Mouse (Mus musculus): ENCODE results near the gene Chst8. TPM values are rescaled to one million over a fixed set of nuclear protein-coding genes. Genes with fewer than 3 reads are reported as not detected.

Chst8 gene
- polyA plus RNA-seq, 2 experiments = 0.80 to 1.3 TPM

DNA sequence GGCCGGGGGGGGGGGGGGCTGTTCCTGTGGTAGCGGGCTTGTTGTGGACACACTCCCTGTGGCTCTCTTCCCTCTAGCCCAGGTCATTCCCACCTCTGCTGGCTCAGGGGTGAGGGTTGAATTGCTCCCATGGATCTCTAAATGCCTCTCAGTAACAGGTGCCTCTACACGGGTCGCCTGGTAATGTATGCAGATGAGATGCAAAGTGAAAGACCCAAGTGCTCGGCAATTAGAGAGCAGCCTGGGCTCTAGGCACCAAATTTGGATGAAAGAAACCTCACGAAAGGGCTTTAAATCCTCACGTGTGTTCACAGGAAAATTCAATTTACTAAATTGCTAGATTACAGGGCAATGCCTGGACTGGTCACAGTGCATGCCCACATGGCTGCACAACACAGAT is 126.7 kb downstream of the Chst8 start:
- Histone ChIP-seq H3K9me3 (ENCODE audit: control insufficient read depth, low read length) (no peaks in the 10 kb centered on the region), H3K36me3 (ENCODE audit: control insufficient read depth, insufficient read depth, low read length) (no peaks in the 10 kb centered on the region), H3K9ac (ENCODE audit: low read depth, low read length, severe bottlenecking) (no peak overlapping the region), H3K27ac (replicated peaks; ENCODE audit: low read depth, low read length) (no peak overlapping the region), H3K4me3 (replicated peaks; ENCODE audit: low read length) (no peak overlapping the region), H3K27me3 (ENCODE audit: control insufficient read depth, insufficient read depth, low read length) (no peaks in the 10 kb centered on the region; the same call in 1 of the 2 replicates), H3K4me2 (replicated peaks; ENCODE audit: low read depth, low read length, severe bottlenecking) (no peak overlapping the region), H3K4me1 (ENCODE audit: control insufficient read depth, insufficient read depth, low read length) (0 out of 2 replicates have a peak, but pooled peaks cover 3% of the 10 kb centered on the region)
- WGBS = 39% methylated on average over 7 of the region's 7 CpGs
- ATAC-seq (ENCODE audit: low FRiP score, low read depth) (no peak), DNase-seq (ENCODE audit: low spot score) (no peak)
- TF ChIP-seq POLR2A (IDR thresholded peaks at IDR 0.05; ENCODE audit: borderline replicate concordance, extremely low read depth, insufficient read depth, insufficient read length) = no peak

DNA sequence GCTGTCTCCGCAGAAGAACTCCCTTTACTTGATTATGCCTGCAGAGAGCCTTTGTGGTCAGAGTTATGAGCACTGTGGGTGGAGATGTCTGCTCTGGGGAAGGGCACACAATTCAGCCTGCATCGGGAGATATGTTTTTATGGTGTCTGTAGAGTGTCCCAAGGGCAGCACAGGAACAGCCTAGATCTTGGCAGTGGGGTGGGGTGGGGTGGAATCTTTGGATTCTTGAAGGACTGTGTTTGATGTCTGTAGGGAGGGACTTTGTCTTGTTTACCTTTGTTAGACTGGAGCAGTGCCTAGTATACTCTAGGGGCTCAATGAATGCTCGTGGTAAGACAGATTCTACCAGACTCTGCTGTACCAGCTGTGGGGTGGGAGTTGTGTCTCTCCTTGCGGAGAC is 127.3 kb downstream of the Chst8 start:
- no peak overlapping the region for H3K4me2 ChIP-seq (replicated peaks; ENCODE audit: low read depth, low read length, severe bottlenecking)
- H3K9ac ChIP-seq (ENCODE audit: low read depth, low read length, severe bottlenecking) = no peak overlapping the region
- H3K27ac ChIP-seq (replicated peaks; ENCODE audit: low read depth, low read length) = no peak overlapping the region
- 0 out of 2 replicates have a peak, but pooled peaks cover 3% of the 10 kb centered on the region for H3K4me1 ChIP-seq (ENCODE audit: control insufficient read depth, insufficient read depth, low read length)
- WGBS = 69% methylated on average over 4 of the region's 4 CpGs
- no peaks in the 10 kb centered on the region; the same call in 1 of the 2 replicates for H3K27me3 ChIP-seq (ENCODE audit: control insufficient read depth, insufficient read depth, low read length)
- TF ChIP-seq POLR2A (IDR thresholded peaks at IDR 0.05; ENCODE audit: borderline replicate concordance, extremely low read depth, insufficient read depth, insufficient read length) = no peak
- H3K4me3 ChIP-seq (replicated peaks; ENCODE audit: low read length) = no peak overlapping the region
- ATAC-seq (ENCODE audit: low FRiP score, low read depth) = no peak
- H3K9me3 ChIP-seq (ENCODE audit: control insufficient read depth, low read length) = no peaks in the 10 kb centered on the region
- no peaks in the 10 kb centered on the region for H3K36me3 ChIP-seq (ENCODE audit: control insufficient read depth, insufficient read depth, low read length)
- no peak for DNase-seq (ENCODE audit: low spot score)

GRCm38 (mm10) chr7:34680771-34681421 is 131.6 kb downstream of the Chst8 start:
- no peak for ATAC-seq (ENCODE audit: low FRiP score, low read depth)
- Histone ChIP-seq H3K4me1 (ENCODE audit: control insufficient read depth, insufficient read depth, low read length) (peaks cover 1% of the 10 kb centered on the region), H3K4me2 (replicated peaks; ENCODE audit: low read depth, low read length, severe bottlenecking) (no peak overlapping the region), H3K9me3 (ENCODE audit: control insufficient read depth, low read length) (no peaks in the 10 kb centered on the region), H3K9ac (ENCODE audit: low read depth, low read length, severe bottlenecking) (no peak overlapping the region), H3K4me3 (replicated peaks; ENCODE audit: low read length) (no peak overlapping the region), H3K36me3 (ENCODE audit: control insufficient read depth, insufficient read depth, low read length) (no peaks in the 10 kb centered on the region), H3K27ac (replicated peaks; ENCODE audit: low read depth, low read length) (no peak overlapping the region), H3K27me3 (ENCODE audit: control insufficient read depth, insufficient read depth, low read length) (peaks cover 2% of the 10 kb centered on the region)
- 34% methylated on average over 15 of the region's 15 CpGs for WGBS
- no peak for DNase-seq (ENCODE audit: low spot score)
- TF ChIP-seq POLR2A (IDR thresholded peaks at IDR 0.05; ENCODE audit: borderline replicate concordance, extremely low read depth, insufficient read depth, insufficient read length) = no peak

DNA sequence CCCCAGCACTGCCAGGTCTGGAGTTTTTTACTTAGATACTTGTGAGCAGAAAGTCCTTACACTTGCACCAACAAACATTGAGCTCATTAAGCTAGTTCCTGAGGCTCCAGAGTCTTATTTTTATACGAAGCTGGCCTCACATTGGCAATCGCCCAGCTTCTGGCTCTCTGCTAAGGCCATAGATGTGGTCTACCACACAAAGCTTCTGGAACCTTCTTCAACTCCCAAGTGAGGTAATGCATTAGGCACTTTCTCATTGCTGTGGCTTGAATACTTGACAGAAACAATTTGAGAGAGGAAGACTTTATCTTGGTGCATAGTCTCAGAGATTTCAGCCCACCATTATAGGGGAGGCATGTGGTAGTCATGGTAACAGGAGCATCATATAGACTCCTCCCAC is 132.6 kb downstream of the Chst8 start:
- TF ChIP-seq POLR2A (IDR thresholded peaks at IDR 0.05; ENCODE audit: borderline replicate concordance, extremely low read depth, insufficient read depth, insufficient read length) = no peak
- no peak for ATAC-seq (ENCODE audit: low FRiP score, low read depth)

DNA sequence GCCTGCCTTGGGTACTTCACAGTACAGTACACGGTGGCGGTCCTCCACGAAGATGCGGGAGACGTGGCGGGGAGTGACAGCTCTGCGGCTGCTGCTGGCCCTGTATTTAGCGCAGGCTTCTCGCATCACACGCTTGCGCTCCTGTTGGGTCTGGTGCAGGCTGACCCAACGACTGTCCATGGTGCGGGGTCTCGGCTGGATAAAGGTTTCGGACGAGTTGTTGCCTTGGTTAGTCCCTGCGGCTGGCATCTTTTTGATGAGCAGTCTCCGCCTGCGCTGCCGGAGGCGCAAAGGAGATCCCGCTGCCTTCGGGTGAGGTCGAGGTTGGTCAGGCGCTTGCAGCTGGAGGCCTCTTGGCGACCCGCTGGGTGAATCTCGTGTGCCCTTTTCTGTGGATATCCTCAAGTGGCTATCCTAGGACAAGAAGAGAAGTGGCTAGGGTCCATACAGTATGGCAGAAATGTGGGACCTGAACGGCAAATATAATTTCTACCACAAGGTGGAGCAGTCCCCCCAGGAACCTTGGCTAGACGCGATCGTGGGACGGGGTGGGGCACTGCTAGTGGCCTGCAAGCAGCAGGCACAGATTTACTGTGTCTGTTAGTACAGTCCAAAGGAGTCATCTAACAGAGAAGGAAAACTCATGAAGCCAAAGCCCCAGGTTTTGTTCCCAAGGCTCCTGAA is 136.5 kb downstream of the Chst8 start:
- DNase-seq (ENCODE audit: low spot score) = peak; percentile 81
- Histone ChIP-seq H3K4me3 (replicated peaks; ENCODE audit: low read length) (peak overlapping the region; percentile 30), H3K36me3 (ENCODE audit: control insufficient read depth, insufficient read depth, low read length) (no peaks in the 10 kb centered on the region), H3K4me1 (ENCODE audit: control insufficient read depth, insufficient read depth, low read length) (peaks cover 5% of the 10 kb centered on the region), H3K27ac (replicated peaks; ENCODE audit: low read depth, low read length) (no peak overlapping the region), H3K27me3 (ENCODE audit: control insufficient read depth, insufficient read depth, low read length) (peaks cover 30% of the 10 kb centered on the region), H3K4me2 (replicated peaks; ENCODE audit: low read depth, low read length, severe bottlenecking) (peak overlapping the region; percentile 51), H3K9ac (ENCODE audit: low read depth, low read length, severe bottlenecking) (peak overlapping the region; percentile 3; the same call in 1 of the 2 replicates), H3K9me3 (ENCODE audit: control insufficient read depth, low read length) (no peaks in the 10 kb centered on the region)
- ATAC-seq (ENCODE audit: low FRiP score, low read depth) = peak; percentile 50
- TF ChIP-seq POLR2A (IDR thresholded peaks at IDR 0.05; ENCODE audit: borderline replicate concordance, extremely low read depth, insufficient read depth, insufficient read length) = no peak
- WGBS = 8% methylated on average over 33 of the region's 33 CpGs

More for the DNA sequence above, 132.6 kb downstream of the Chst8 start:
- Histone ChIP-seq H3K4me1 (ENCODE audit: control insufficient read depth, insufficient read depth, low read length) (peaks cover 5% of the 10 kb centered on the region), H3K9ac (ENCODE audit: low read depth, low read length, severe bottlenecking) (no peak overlapping the region), H3K9me3 (ENCODE audit: control insufficient read depth, low read length) (no peaks in the 10 kb centered on the region), H3K4me2 (replicated peaks; ENCODE audit: low read depth, low read length, severe bottlenecking) (no peak overlapping the region), H3K27me3 (ENCODE audit: control insufficient read depth, insufficient read depth, low read length) (peaks cover 12% of the 10 kb centered on the region), H3K27ac (replicated peaks; ENCODE audit: low read depth, low read length) (no peak overlapping the region), H3K4me3 (replicated peaks; ENCODE audit: low read length) (no peak overlapping the region), H3K36me3 (ENCODE audit: control insufficient read depth, insufficient read depth, low read length) (no peaks in the 10 kb centered on the region)
- 48% methylated on average over 2 of the region's 2 CpGs for WGBS
- peak; percentile 60 for DNase-seq (ENCODE audit: low spot score)

All from limb, embryonic 14.5 days (tissue).